Mouse (Mus musculus) liver, embryonic 11.5 days (tissue): ENCODE results near the gene Olfr643. TPM values are rescaled to one million over a fixed set of nuclear protein-coding genes. Genes with fewer than 3 reads are reported as not detected.

ENCODE experiments used
- ATAC-seq: fragments of 200-750 bp; cut with Nextera tagmentation; replicated peaks from 2 replicates; pipeline ENCODE4 v1.8.0; 2017; ENCODE audit warnings: moderate number of reproducible peaks, mild to moderate bottlenecking, moderate TSS enrichment, moderate library complexity; ENCODE audit not compliant: low FRiP score
- DNase-seq: peaks from one replicate; pipeline ENCODE4 v3.0.0-alpha.2; 2017; ENCODE audit warnings: low spot score
- H3K27ac ChIP-seq: fragments of 300-500 bp; sonication (generic); 2 replicates; pipeline ENCODE4 v1.5.1; 2014; ENCODE audit warnings: mild to moderate bottlenecking, low read depth, low read length, control low read depth
- H3K27me3 ChIP-seq: fragments of 300-500 bp; sonication (generic); replicated peaks from 2 replicates; pipeline ENCODE4 v1.6.1; 2014; ENCODE audit warnings: low read length, mixed read lengths; ENCODE audit not compliant: control insufficient read depth, insufficient read depth
- H3K36me3 ChIP-seq: fragments of 300-500 bp; sonication (generic); 2 replicates; pipeline ENCODE4 v1.6.1; 2014; ENCODE audit warnings: mild to moderate bottlenecking, low read length, moderate library complexity, mixed read lengths; ENCODE audit not compliant: control insufficient read depth, insufficient read depth
- H3K4me1 ChIP-seq: fragments of 300-500 bp; sonication (generic); replicated peaks from 2 replicates; pipeline ENCODE4 v1.6.1; 2014; ENCODE audit warnings: low read length, mixed read lengths; ENCODE audit not compliant: control insufficient read depth, insufficient read depth
- H3K4me2 ChIP-seq: fragments of 300-500 bp; sonication (generic); 2 replicates; pipeline ENCODE4 v1.6.1; 2014; ENCODE audit warnings: mild to moderate bottlenecking, control low read depth, moderate library complexity
- H3K4me3 ChIP-seq: fragments of 300-500 bp; sonication (generic); 2 replicates; pipeline ENCODE4 v1.5.1; 2014; ENCODE audit warnings: low read depth, low read length, control low read depth
- H3K9ac ChIP-seq: fragments of 300-500 bp; sonication (generic); 2 replicates; pipeline ENCODE4 v1.6.1; 2014; ENCODE audit warnings: low read depth, low read length, control low read depth
- H3K9me3 ChIP-seq: fragments of 300-500 bp; sonication (generic); 2 replicates; pipeline ENCODE4 v1.6.1; 2016; ENCODE audit warnings: low read length, inconsistent platforms, mixed read lengths; ENCODE audit not compliant: control insufficient read depth
- WGBS: fragments of 180-500 bp; shearing (Covaris S2); extraction: QIAGEN DNeasy Blood & Tissue Kit; methylation state at CpG from one replicate; pipeline ENCODE4 v1.1.7; 2014; 5-methylcytosine and 5-hydroxymethylcytosine counted together
- polyA plus RNA-seq: library from polyadenylated mRNA; unstranded; fragments of >200 nt; fragmentation: Nextera tagmentation; extraction: Ambion mirVana; gene quantifications from 2 replicates; pipeline ENCODE4 v1.2.1, GENCODE M21; 2014

The Olfr643 gene
- polyA plus RNA-seq, 1 experiment from 2014 or later, result not detected

GRCm38 (mm10) chr7:104129726-104130125, 7.5 kb downstream of the Olfr643 start, which contains the start of gene Ubqln5:
Gene Ubqln5 (minus strand): TSS chr7:104129826.
- H3K4me3 ChIP-seq, result no peak within 1 kb of the TSS

GRCm38 (mm10) chr7:104104757-104104972, 32.5 kb downstream of the Olfr643 start, which contains the start of gene Olfr646:
Gene Olfr646 (plus strand): TSS chr7:104104873.
- no peaks in the 10 kb centered on the region for H3K9me3 ChIP-seq
- H3K9ac ChIP-seq, result no peak within 1 kb of the TSS
- no peak within 1 kb of the TSS for H3K27ac ChIP-seq
- DNase-seq, result no peak
- no peak within 1 kb of the TSS for H3K4me2 ChIP-seq
- H3K27me3 ChIP-seq, result no peaks in the 10 kb centered on the region
- no peak for ATAC-seq
- H3K36me3 ChIP-seq, result no peaks in the 10 kb centered on the region
- H3K4me1 ChIP-seq, result no peaks in the 10 kb centered on the region
- no peak within 1 kb of the TSS for H3K4me3 ChIP-seq

More at GRCm38 (mm10) chr7:104129726-104130125, 7.5 kb downstream of the Olfr643 start, which contains the start of gene Ubqln5:
- no peak within 1 kb of the TSS for H3K27ac ChIP-seq
- ATAC-seq, result no peak
- no peaks in the 10 kb centered on the region for H3K27me3 ChIP-seq
- WGBS, result 87% methylated on average over 5 of the region's 5 CpGs
- H3K4me1 ChIP-seq, result no peaks in the 10 kb centered on the region
- no peaks in the 10 kb centered on the region for H3K9me3 ChIP-seq
- no peaks in the 10 kb centered on the region for H3K36me3 ChIP-seq
- H3K9ac ChIP-seq, result no peak within 1 kb of the TSS
- no peak within 1 kb of the TSS for H3K4me2 ChIP-seq
- DNase-seq, result no peak

- Histone ChIP-seq H3K4me1 (no peaks in the 10 kb centered on the region), H3K27me3 (no peaks in the 10 kb centered on the region), H3K9me3 (no peaks in the 10 kb centered on the region), H3K4me2 (no peak overlapping the region), H3K27ac (no peak overlapping the region), H3K36me3 (no peaks in the 10 kb centered on the region), H3K4me3 (no peak overlapping the region), H3K9ac (no peak overlapping the region)
- 45% methylated on average over 4 of the region's 4 CpGs for WGBS
- ATAC-seq, result peak; percentile 87
- DNase-seq, result no peak
Observed at GRCm38 (mm10) chr7:104103913-104104756, 33.1 kb downstream of the Olfr643 start.

GRCm38 (mm10) chr7:104085365-104085764, 51.8 kb downstream of the Olfr643 start, which contains the start of gene Olfr645:
Gene Olfr645 (minus strand): TSS chr7:104085465.
- no peaks in the 10 kb centered on the region for H3K4me1 ChIP-seq
- ATAC-seq, result no peak
- no peak within 1 kb of the TSS for H3K4me3 ChIP-seq
- no peak for DNase-seq
- H3K4me2 ChIP-seq, result no peak within 1 kb of the TSS
- H3K9me3 ChIP-seq, result no peaks in the 10 kb centered on the region
- WGBS, result 67% methylated on average over 1 of the region's 1 CpGs
- no peak within 1 kb of the TSS for H3K27ac ChIP-seq
- no peaks in the 10 kb centered on the region for H3K36me3 ChIP-seq
- no peak within 1 kb of the TSS for H3K9ac ChIP-seq
- H3K27me3 ChIP-seq, result no peaks in the 10 kb centered on the region

- Histone ChIP-seq H3K27ac (no peak within 1 kb of the TSS), H3K27me3 (no peaks in the 10 kb centered on the region), H3K9ac (no peak within 1 kb of the TSS), H3K36me3 (no peaks in the 10 kb centered on the region), H3K4me1 (no peaks in the 10 kb centered on the region), H3K9me3 (no peaks in the 10 kb centered on the region), H3K4me2 (no peak within 1 kb of the TSS), H3K4me3 (no peak within 1 kb of the TSS)
- DNase-seq, result no peak
- 78% methylated on average over 2 of the region's 2 CpGs for WGBS
- no peak for ATAC-seq
Observed at GRCm38 (mm10) chr7:104071769-104072168, 65.4 kb downstream of the Olfr643 start, which contains the start of gene Olfr644. Gene Olfr644 (minus strand): TSS chr7:104071869.

GRCm38 (mm10) chr7:104061345-104061744, 75.9 kb downstream of the Olfr643 start, which contains the start of gene 4930516K23Rik:
Gene 4930516K23Rik (minus strand): TSS chr7:104061445.
- no peaks in the 10 kb centered on the region for H3K27me3 ChIP-seq
- H3K4me1 ChIP-seq, result no peaks in the 10 kb centered on the region
- no peak for ATAC-seq
- no peak within 1 kb of the TSS for H3K9ac ChIP-seq
- H3K9me3 ChIP-seq, result no peaks in the 10 kb centered on the region
- H3K4me2 ChIP-seq, result no peak within 1 kb of the TSS
- H3K36me3 ChIP-seq, result no peaks in the 10 kb centered on the region
- DNase-seq, result no peak
- 46% methylated on average over 2 of the region's 2 CpGs for WGBS
- no peak within 1 kb of the TSS for H3K4me3 ChIP-seq
- H3K27ac ChIP-seq, result no peak within 1 kb of the TSS

GRCm38 (mm10) chr7:104059215-104059614, 78.0 kb downstream of the Olfr643 start:
- ATAC-seq (no peak), DNase-seq (no peak)
- no peak overlapping the region for H3K27ac ChIP-seq
- no peak overlapping the region for H3K4me3 ChIP-seq
- H3K36me3 ChIP-seq, result no peaks in the 10 kb centered on the region
- H3K27me3 ChIP-seq, result no peaks in the 10 kb centered on the region
- 83% methylated on average over 1 of the region's 1 CpGs for WGBS
- no peaks in the 10 kb centered on the region for H3K9me3 ChIP-seq
- no peak overlapping the region for H3K9ac ChIP-seq
- no peaks in the 10 kb centered on the region for H3K4me1 ChIP-seq
- no peak overlapping the region for H3K4me2 ChIP-seq

GRCm38 (mm10) chr7:104052566-104052965, 84.6 kb downstream of the Olfr643 start, which contains the start of gene Olfr642:
Gene Olfr642 (minus strand): TSS chr7:104052666.
- WGBS, result 64% methylated on average over 1 of the region's 1 CpGs
- H3K4me1 ChIP-seq, result no peaks in the 10 kb centered on the region

GRCm38 (mm10) chr7:104050745-104051144, 86.5 kb downstream of the Olfr643 start:
- no peak overlapping the region for H3K4me2 ChIP-seq
- 79% methylated on average over 4 of the region's 4 CpGs for WGBS
- no peaks in the 10 kb centered on the region for H3K4me1 ChIP-seq
- H3K9me3 ChIP-seq, result no peaks in the 10 kb centered on the region
- ATAC-seq (no peak), DNase-seq (no peak)
- no peak overlapping the region for H3K9ac ChIP-seq
- no peaks in the 10 kb centered on the region for H3K27me3 ChIP-seq
- H3K36me3 ChIP-seq, result no peaks in the 10 kb centered on the region
- no peak overlapping the region for H3K4me3 ChIP-seq
- H3K27ac ChIP-seq, result no peak overlapping the region

More at GRCm38 (mm10) chr7:104052566-104052965, 84.6 kb downstream of the Olfr643 start, which contains the start of gene Olfr642:
- H3K27me3 ChIP-seq, result no peaks in the 10 kb centered on the region
- H3K4me3 ChIP-seq, result no peak within 1 kb of the TSS
- ATAC-seq (no peak), DNase-seq (no peak)
- H3K9ac ChIP-seq, result no peak within 1 kb of the TSS
- no peaks in the 10 kb centered on the region for H3K9me3 ChIP-seq
- no peak within 1 kb of the TSS for H3K4me2 ChIP-seq
- H3K36me3 ChIP-seq, result no peaks in the 10 kb centered on the region
- no peak within 1 kb of the TSS for H3K27ac ChIP-seq
